Mouse (Mus musculus) gastrocnemius, postnatal 25 days (tissue): Measurements from ENCODE around the gene Wnt4. TPM values are rescaled to one million over a fixed set of nuclear protein-coding genes. Genes with fewer than 3 reads are reported as not detected.
A peak's percentile ranks its signal among the peaks of the same experiment; 100 is the strongest.

Experiments
- DNase-seq: peaks from one replicate; pipeline ENCODE4 v3.0.0; 2022
- total RNA-seq, 2 experiments: library from RNA; stranded (reverse); gene quantifications; 1 replicate in 1 of 2; 2 replicates in 1 of 2; pipeline ENCODE4 v1.2.3; 2021

Wnt4 gene
- total RNA-seq, 2 experiments from 2014 or later: 6.4 to 10.0 TPM

- DNase-seq: no peak
Observed at GRCm38 (mm10) chr4:137305831-137306576, 28.7 kb downstream of the Wnt4 start.

GRCm38 (mm10) chr4:137306577-137306888 lies 29.2 kb downstream of the Wnt4 start:
- no peak for DNase-seq

- DNase-seq: no peak
Observed at GRCm38 (mm10) chr4:137306991-137307706, 29.9 kb downstream of the Wnt4 start.

GRCm38 (mm10) chr4:137308377-137308776 lies 31.1 kb downstream of the Wnt4 start:
- no peak for DNase-seq

- no peak for DNase-seq
Observed at GRCm38 (mm10) chr4:137313511-137313910, 36.2 kb downstream of the Wnt4 start.

GRCm38 (mm10) chr4:137314561-137314960 lies 37.3 kb downstream of the Wnt4 start:
- peak; percentile 37 for DNase-seq

- no peak for DNase-seq
Observed at GRCm38 (mm10) chr4:137315061-137315460, 37.8 kb downstream of the Wnt4 start.

- DNase-seq: no peak
Observed at GRCm38 (mm10) chr4:137316027-137316770, 38.9 kb downstream of the Wnt4 start.

- no peak for DNase-seq
Observed at GRCm38 (mm10) chr4:137324926-137325325, 47.6 kb downstream of the Wnt4 start.

GRCm38 (mm10) chr4:137326494-137326893 lies 49.2 kb downstream of the Wnt4 start:
- DNase-seq: no peak

- DNase-seq: no peak
Observed at GRCm38 (mm10) chr4:137332051-137332450, 54.8 kb downstream of the Wnt4 start.

- no peak for DNase-seq
Observed at GRCm38 (mm10) chr4:137336468-137336867, 59.2 kb downstream of the Wnt4 start.

- DNase-seq: no peak
Observed at GRCm38 (mm10) chr4:137339415-137339814, 62.1 kb downstream of the Wnt4 start.

- no peak for DNase-seq
Observed at GRCm38 (mm10) chr4:137342816-137343215, 65.5 kb downstream of the Wnt4 start.

- no peak for DNase-seq
Observed at GRCm38 (mm10) chr4:137345112-137345511, 67.8 kb downstream of the Wnt4 start.

- DNase-seq: no peak
Observed at GRCm38 (mm10) chr4:137345790-137346189, 68.5 kb downstream of the Wnt4 start.

Other genes with a start within 250 kb of the Wnt4 start
- gene Zbtb40, start 228.7 kb upstream of the Wnt4 start, total RNA-seq: 1 to 10 TPM; 6.5 to 7.6 TPM
- 100 to 1,000 TPM; 159 to 174 TPM for gene Cdc42, start 80.2 kb downstream of the Wnt4 start, total RNA-seq
- not detected for gene Cela3a, start 132.3 kb downstream of the Wnt4 start, total RNA-seq
- gene Cela3b, start 153.1 kb downstream of the Wnt4 start, total RNA-seq: not detected
- not detected for gene 1700013G24Rik, start 175.8 kb downstream of the Wnt4 start, total RNA-seq
- 100 to 1,000 TPM; 105 to 107 TPM for gene Hspg2, start 191.3 kb downstream of the Wnt4 start, total RNA-seq